Mouse (Mus musculus): ENCODE results near the gene Ebi3. TPM values are rescaled to one million over a fixed set of nuclear protein-coding genes. Genes with fewer than 3 reads are reported as not detected.
A peak's percentile ranks its signal among the peaks of the same experiment; 100 is the strongest.

The Ebi3 gene
- polyA plus RNA-seq, 1 experiment from 2014 or later, result 3.1 TPM

DNA sequence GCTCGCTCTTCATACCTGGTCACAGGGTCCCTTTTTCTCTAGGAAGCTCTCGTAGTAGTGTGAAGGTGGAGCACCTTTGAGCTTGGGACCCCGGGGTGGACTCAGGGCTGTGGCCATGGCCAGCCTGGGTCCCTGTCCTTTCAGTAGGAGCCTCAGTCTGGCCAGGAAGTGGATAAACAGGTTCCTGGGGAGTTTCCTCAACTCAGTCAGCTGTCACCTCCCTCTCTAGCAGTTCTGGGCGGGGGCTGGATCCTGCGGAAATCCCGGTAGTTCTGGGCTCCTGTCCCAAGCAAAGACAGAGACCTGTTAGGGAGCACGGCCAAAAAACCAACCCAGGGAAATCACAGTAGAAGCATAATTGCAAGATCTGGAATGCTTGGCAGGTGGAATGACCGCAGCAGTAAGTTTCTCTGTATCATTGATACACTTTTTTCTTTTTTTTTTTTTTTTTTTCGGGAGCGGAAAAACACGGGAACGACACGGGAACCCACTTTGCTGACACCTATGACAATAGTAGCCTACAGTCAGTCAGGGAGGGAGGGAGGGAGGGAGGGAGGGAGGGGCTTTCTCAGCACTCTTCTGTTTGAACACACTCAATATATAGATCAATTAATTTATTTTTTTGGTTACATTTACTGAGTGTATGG, 53.1 kb downstream of the Ebi3 start, which contains the start of the genes Stap2 and Mpnd:
Gene Stap2 (minus strand): TSS at position 170 of the 647 bp plus-strand sequence.
Gene Mpnd (plus strand): TSS at position 297 of the 647 bp plus-strand sequence.
- no peaks in the 10 kb centered on the region for H3K9me3 ChIP-seq (ENCODE audit: low read length)
- peak within 1 kb of the TSS; percentile 58 for H3K27ac ChIP-seq (ENCODE audit: low read length)
- peak within 1 kb of the TSS; percentile 55 for H3K4me2 ChIP-seq (replicated peaks; ENCODE audit: low read depth, low read length)
- 0 out of 2 replicates have a peak, but pooled peaks cover 6% of the 10 kb centered on the region for H3K36me3 ChIP-seq (ENCODE audit: insufficient read depth, low read length)
- ATAC-seq, result peak; percentile 19; the same call in 1 of the 2 replicates
- H3K9ac ChIP-seq (replicated peaks; ENCODE audit: low read depth), result peak within 1 kb of the TSS; percentile 13; the same call in 1 of the 2 replicates
- TF ChIP-seq EP300 (IDR thresholded peaks at IDR 0.05) (peak; percentile 69), CTCF (IDR thresholded peaks at IDR 0.05) (no peak)
- H3K4me1 ChIP-seq (ENCODE audit: insufficient read depth, low read depth, low read length), result peaks cover 17% of the 10 kb centered on the region; the same call in 1 of the 2 replicates
- peak within 1 kb of the TSS; percentile 39 for H3K4me3 ChIP-seq (ENCODE audit: low read depth, low read length)
- H3K27me3 ChIP-seq (replicated peaks; ENCODE audit: insufficient read depth, low read length), result no peaks in the 10 kb centered on the region
- peak; percentile 90 for DNase-seq (ENCODE audit: low spot score)
- 21% methylated on average over 13 of the region's 13 CpGs for WGBS

Other genes with a start within 250 kb of the Ebi3 start
- 5.0 and 5.5 TPM in 2 replicates for gene Pot1b, start 240.0 kb upstream of the Ebi3 start, polyA plus RNA-seq (2015; fragmentation: Nextera tagmentation; extraction: Ambion mirVana)
- gene Adgre4, start 202.7 kb upstream of the Ebi3 start, polyA plus RNA-seq (2015; fragmentation: Nextera tagmentation; extraction: Ambion mirVana), result 0.84 and 0.93 TPM in 2 replicates
- gene Zfp119a, start 73.7 kb upstream of the Ebi3 start, polyA plus RNA-seq (2015; fragmentation: Nextera tagmentation; extraction: Ambion mirVana), result 10.5 and 11.6 TPM in 2 replicates
- gene Zfp959, start 60.5 kb upstream of the Ebi3 start, polyA plus RNA-seq (2015; fragmentation: Nextera tagmentation; extraction: Ambion mirVana), result 10.9 and 11.1 TPM in 2 replicates
- gene Zfp119b, start 3.1 kb upstream of the Ebi3 start, polyA plus RNA-seq (2015; fragmentation: Nextera tagmentation; extraction: Ambion mirVana), result 10.0 and 11.0 TPM in 2 replicates
- 16.8 and 19.2 TPM in 2 replicates for gene Yju2, start 6.5 kb downstream of the Ebi3 start, polyA plus RNA-seq (2015; fragmentation: Nextera tagmentation; extraction: Ambion mirVana)
- 3.1 and 3.4 TPM in 2 replicates for gene Shd, start 17.8 kb downstream of the Ebi3 start, polyA plus RNA-seq (2015; fragmentation: Nextera tagmentation; extraction: Ambion mirVana)
- 0.36 and 0.37 TPM in 2 replicates for gene Fsd1, start 33.9 kb downstream of the Ebi3 start, polyA plus RNA-seq (2015; fragmentation: Nextera tagmentation; extraction: Ambion mirVana)
- 49.1 and 57.4 TPM in 2 replicates for gene Stap2, start 52.9 kb downstream of the Ebi3 start, polyA plus RNA-seq (2015; fragmentation: Nextera tagmentation; extraction: Ambion mirVana)
- gene Mpnd, start 53.1 kb downstream of the Ebi3 start, polyA plus RNA-seq (2015; fragmentation: Nextera tagmentation; extraction: Ambion mirVana), result 38.5 and 45.0 TPM in 2 replicates
- gene Sh3gl1, start 84.0 kb downstream of the Ebi3 start, polyA plus RNA-seq (2015; fragmentation: Nextera tagmentation; extraction: Ambion mirVana), result 97.1 and 105 TPM in 2 replicates
- 3.0 and 3.2 TPM in 2 replicates for gene Chaf1a, start 87.8 kb downstream of the Ebi3 start, polyA plus RNA-seq (2015; fragmentation: Nextera tagmentation; extraction: Ambion mirVana)
- gene Ubxn6, start 122.4 kb downstream of the Ebi3 start, polyA plus RNA-seq (2015; fragmentation: Nextera tagmentation; extraction: Ambion mirVana), result 59.7 and 60.4 TPM in 2 replicates
- 58.4 and 61.7 TPM in 2 replicates for gene Hdgfl2, start 127.0 kb downstream of the Ebi3 start, polyA plus RNA-seq (2015; fragmentation: Nextera tagmentation; extraction: Ambion mirVana)
- gene Plin4, start 157.2 kb downstream of the Ebi3 start, polyA plus RNA-seq (2015; fragmentation: Nextera tagmentation; extraction: Ambion mirVana), result 0.05 and 0.08 TPM in 2 replicates
- 3.2 and 4.3 TPM in 2 replicates for gene Plin5, start 165.0 kb downstream of the Ebi3 start, polyA plus RNA-seq (2015; fragmentation: Nextera tagmentation; extraction: Ambion mirVana)
- 36.3 and 50.6 TPM in 2 replicates for gene Lrg1, start 169.4 kb downstream of the Ebi3 start, polyA plus RNA-seq (2015; fragmentation: Nextera tagmentation; extraction: Ambion mirVana)
- 0.88 and 1.0 TPM in 2 replicates for gene Sema6b, start 187.7 kb downstream of the Ebi3 start, polyA plus RNA-seq (2015; fragmentation: Nextera tagmentation; extraction: Ambion mirVana)
- gene Tnfaip8l1, start 209.8 kb downstream of the Ebi3 start, polyA plus RNA-seq (2015; fragmentation: Nextera tagmentation; extraction: Ambion mirVana), result 4.7 and 5.6 TPM in 2 replicates
- 67.2 and 71.2 TPM in 2 replicates for gene Mydgf, start 231.3 kb downstream of the Ebi3 start, polyA plus RNA-seq (2015; fragmentation: Nextera tagmentation; extraction: Ambion mirVana)

All from lung, postnatal 0 days (tissue).